ENCODE assay signal across 8 mouse cellular contexts in genomic region chr12:111038976-111039612, GRCm38 (mm10). TPM values are rescaled to one million over a fixed set of nuclear protein-coding genes. Genes with fewer than 3 reads are reported as not detected.
DNase-seq lines count a peak whose midpoint lies in the region; ATAC-seq lines count a peak whose summit lies in the region.

Gene Rcor1 (plus strand): TSS chr12:111039351.

- ATAC-seq in heart, embryonic 13.5 days (ENCODE audit: extremely low read depth, insufficient number of reproducible peaks, low FRiP score, low TSS enrichment), result peak; percentile 96
- ATAC-seq in liver, embryonic 12.5 days, result peak; percentile 95
- ATAC-seq in stomach, embryonic 15.5 days (ENCODE audit: insufficient read depth, low FRiP score, low read depth), result peak; percentile 98

- H3K9ac ChIP-seq in heart, embryonic 13.5 days, result peak within 1 kb of the TSS; percentile 99
- peak within 1 kb of the TSS; percentile 98 for H3K9ac ChIP-seq in liver, embryonic 12.5 days
- peak within 1 kb of the TSS; percentile 98 for H3K9ac ChIP-seq in stomach, embryonic 15.5 days

- WGBS in heart, embryonic 13.5 days, result under 1% methylated on average over 47 of the region's 76 CpGs
- WGBS in liver, embryonic 12.5 days (ENCODE audit: insufficient replicate concordance), result under 1% methylated on average over 70 of the region's 76 CpGs
- WGBS in stomach, embryonic 15.5 days, result under 1% methylated on average over 65 of the region's 76 CpGs

- peak within 1 kb of the TSS; percentile 78 for H3K27ac ChIP-seq in brown adipose tissue, adult 24 weeks (replicated peaks; ENCODE audit: low read depth, low read length)
- peak within 1 kb of the TSS; percentile 100 for H3K27ac ChIP-seq in heart, embryonic 13.5 days (replicated peaks)
- peak within 1 kb of the TSS; percentile 99 for H3K27ac ChIP-seq in liver, embryonic 12.5 days
- H3K27ac ChIP-seq in stomach, embryonic 15.5 days, result peak within 1 kb of the TSS; percentile 99

- peaks cover 15% of the 10 kb centered on the region for H3K36me3 ChIP-seq in heart, embryonic 13.5 days
- peaks cover 21% of the 10 kb centered on the region for H3K36me3 ChIP-seq in liver, embryonic 12.5 days
- H3K36me3 ChIP-seq in stomach, embryonic 15.5 days, result peaks cover 7% of the 10 kb centered on the region; the same call in 1 of the 2 replicates

- peak within 1 kb of the TSS; percentile 94 for H3K4me2 ChIP-seq in heart, embryonic 13.5 days
- H3K4me2 ChIP-seq in liver, embryonic 12.5 days, result peak within 1 kb of the TSS; percentile 99
- peak within 1 kb of the TSS; percentile 92 for H3K4me2 ChIP-seq in stomach, embryonic 15.5 days

- peak within 1 kb of the TSS; percentile 99 for H3K4me3 ChIP-seq in brown adipose tissue, adult 24 weeks (ENCODE audit: insufficient read depth, low read depth, low read length)
- H3K4me3 ChIP-seq in heart, embryonic 13.5 days, result peak within 1 kb of the TSS; percentile 92
- H3K4me3 ChIP-seq in liver, embryonic 12.5 days, result peak within 1 kb of the TSS; percentile 100
- peak within 1 kb of the TSS; percentile 95 for H3K4me3 ChIP-seq in stomach, embryonic 15.5 days (replicated peaks)

- H3K27me3 ChIP-seq in heart, embryonic 13.5 days (replicated peaks), result no peaks in the 10 kb centered on the region
- H3K27me3 ChIP-seq in liver, embryonic 12.5 days (replicated peaks), result no peaks in the 10 kb centered on the region
- H3K27me3 ChIP-seq in stomach, embryonic 15.5 days (replicated peaks), result no peaks in the 10 kb centered on the region

- H3K9me3 ChIP-seq in heart, embryonic 13.5 days, result no peaks in the 10 kb centered on the region
- no peaks in the 10 kb centered on the region for H3K9me3 ChIP-seq in liver, embryonic 12.5 days (replicated peaks)
- H3K9me3 ChIP-seq in stomach, embryonic 15.5 days, result no peaks in the 10 kb centered on the region

- peak; percentile 100 for DNase-seq in CD4-positive, CD25-positive, alpha-beta regulatory T cell, adult 2 months (ENCODE audit: low read depth, low spot score)
- peak; percentile 81 for DNase-seq in fat pad, adult 2 months (ENCODE audit: extremely low read depth, low read depth, low spot score)
- peak; percentile 99 for DNase-seq in kidney, postnatal 10 days
- DNase-seq in natural killer cell, adult 2 months (ENCODE audit: low spot score in 2 of 2), result peak; percentile 99 to 100

- H3K4me1 ChIP-seq in brown adipose tissue, adult 24 weeks (ENCODE audit: control insufficient read depth, insufficient read depth, insufficient read length, low read length), result no peaks in the 10 kb centered on the region; the same call in 1 of the 2 replicates
- H3K4me1 ChIP-seq in heart, embryonic 13.5 days, result peaks cover 33% of the 10 kb centered on the region
- peaks cover 76% of the 10 kb centered on the region for H3K4me1 ChIP-seq in liver, embryonic 12.5 days
- H3K4me1 ChIP-seq in stomach, embryonic 15.5 days, result peaks cover 18% of the 10 kb centered on the region

RNA-seq across cellular contexts. Expression of gene Rcor1, which starts in this region (rescaled TPM):
- 6.8 and 9.7 TPM in 2 replicates for polyA plus RNA-seq in brown adipose tissue, adult 24 weeks (2012; ENCODE audit: insufficient read depth, insufficient read length, missing spikeins)
- 5.4 and 6.7 TPM in 2 replicates for polyA plus RNA-seq in heart, embryonic 13.5 days (2015; fragmentation: Nextera tagmentation; extraction: Ambion mirVana)
- polyA plus RNA-seq in liver, embryonic 12.5 days (2016; fragmentation: Nextera tagmentation; extraction: Ambion mirVana), result 8.5 and 10.4 TPM in 2 replicates
- 11.6 and 12.3 TPM in 2 replicates for polyA plus RNA-seq in stomach, embryonic 15.5 days (2015; fragmentation: Nextera tagmentation; extraction: Ambion mirVana)

Comparison
In these comparisons a context has a peak if more than half of its experiments do, and no peak if none do; other contexts are left out.
1. Peak in every context shown above with its lines: DNase-seq, ATAC-seq, H3K4me3 ChIP-seq and H3K27ac ChIP-seq.